Mouse (Mus musculus): Measurements from ENCODE around the gene Cyp2j8. TPM values are rescaled to one million over a fixed set of nuclear protein-coding genes. Genes with fewer than 3 reads are reported as not detected.
A peak's percentile ranks its signal among the peaks of the same experiment; 100 is the strongest.
"Not testable (repeated sequence)": the region's sequence is repeated elsewhere in the genome, so short reads cannot be mapped to it uniquely, and the experiment has no call there.

Cyp2j8 gene
- not detected in 2 replicates for total RNA-seq (2017)

DNA sequence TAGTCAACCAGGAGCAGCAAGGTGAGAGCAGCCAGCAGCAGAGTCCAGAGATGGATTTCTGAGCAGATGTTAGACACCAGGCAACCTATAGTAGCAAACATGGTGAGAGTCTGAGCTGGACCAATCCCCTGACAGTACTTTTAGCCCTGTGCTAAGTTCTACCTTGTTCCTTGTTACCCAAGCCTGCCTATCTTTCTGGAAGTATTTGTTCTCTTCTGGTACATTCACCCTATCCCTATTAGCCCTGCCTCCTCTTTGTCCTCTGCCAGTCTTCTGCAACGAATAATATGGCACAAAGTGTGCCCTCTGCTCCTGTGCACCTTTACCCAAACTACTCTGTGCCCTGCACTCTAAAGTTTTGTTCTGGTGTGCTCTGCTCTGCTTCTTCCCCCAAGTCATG, at the start of gene Cyp2j8:
TSS of gene Cyp2j8 (minus strand) at position 101 of the 400 bp plus-strand sequence.
- ATAC-seq (replicated peaks; ENCODE audit: low read depth, poor library complexity, severe bottlenecking): no peak

GRCm38 (mm10) chr4:96553133-96553819, 46.1 kb upstream of the Cyp2j8 start, which contains the start of gene Cyp2j6:
Gene Cyp2j6 (minus strand): TSS chr4:96553661.
- ATAC-seq (replicated peaks; ENCODE audit: low read depth, poor library complexity, severe bottlenecking): peak; percentile 82

- ATAC-seq (replicated peaks; ENCODE audit: low read depth, poor library complexity, severe bottlenecking): peak; percentile 69
Measured at GRCm38 (mm10) chr4:96551619-96552018, 44.4 kb upstream of the Cyp2j8 start.

GRCm38 (mm10) chr4:96545976-96546375, 38.8 kb upstream of the Cyp2j8 start:
- ATAC-seq (replicated peaks; ENCODE audit: low read depth, poor library complexity, severe bottlenecking): no peak

GRCm38 (mm10) chr4:96525772-96526171, 18.6 kb upstream of the Cyp2j8 start:
- no peak; the same call in 1 of the 2 replicates for ATAC-seq (replicated peaks; ENCODE audit: low read depth, poor library complexity, severe bottlenecking)

- no peak for ATAC-seq (replicated peaks; ENCODE audit: low read depth, poor library complexity, severe bottlenecking)
Measured at GRCm38 (mm10) chr4:96522256-96522655, 15.1 kb upstream of the Cyp2j8 start.

DNA sequence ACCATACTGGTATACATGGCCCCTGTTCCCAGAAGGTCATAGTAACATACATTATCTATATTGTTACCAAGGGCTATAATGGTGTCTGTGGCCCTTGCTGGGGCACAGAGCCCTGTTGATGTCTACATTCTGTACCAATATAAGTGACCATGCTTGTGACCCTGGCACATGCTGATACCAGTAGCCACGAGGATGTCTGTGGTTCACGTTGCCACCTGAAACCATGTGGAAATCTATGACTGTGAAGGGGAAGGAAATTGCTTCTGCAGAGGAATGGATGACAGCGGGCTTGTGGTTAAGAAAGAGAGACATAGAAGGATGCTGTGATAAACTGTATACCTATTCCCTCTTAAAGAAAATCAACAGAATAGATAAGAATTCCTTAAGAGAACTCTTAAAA, 2.9 kb upstream of the Cyp2j8 start:
- ATAC-seq (replicated peaks; ENCODE audit: low read depth, poor library complexity, severe bottlenecking): peak; percentile 45; the same call in 1 of the 2 replicates

- not testable (repeated sequence) for ATAC-seq (replicated peaks; ENCODE audit: low read depth, poor library complexity, severe bottlenecking)
Measured at GRCm38 (mm10) chr4:96463311-96464060, 43.7 kb downstream of the Cyp2j8 start.

Other genes with a start within 250 kb of the Cyp2j8 start
- gene Cyp2j11, start 158.7 kb downstream of the Cyp2j8 start, total RNA-seq (2017): not detected in 2 replicates
- gene Cyp2j6, start 46.3 kb upstream of the Cyp2j8 start, total RNA-seq (2017): 4.0 and 4.7 TPM in 2 replicates
- 10.1 and 11.1 TPM in 2 replicates for gene Cyp2j9, start 84.2 kb upstream of the Cyp2j8 start, total RNA-seq (2017)
- gene Cyp2j5, start 156.8 kb upstream of the Cyp2j8 start, total RNA-seq (2017): not detected in 2 replicates